Mouse (Mus musculus) cortical plate, adult 2 months (tissue): ENCODE measurements around the gene Sh2b2.

Source experiments
- CTCF ChIP-seq: fragments of 200-500 bp; IDR thresholded peaks from 2 replicates; pipeline ENCODE4 v1.5.1; 2011; ENCODE audit warnings: mild to moderate bottlenecking, control low read depth, low read length; ENCODE audit not compliant: insufficient read depth; ENCODE audit errors: extremely low read depth
- POLR2A ChIP-seq: fragments of 200-500 bp; IDR thresholded peaks from 2 replicates; pipeline ENCODE4 v1.6.1; 2011; ENCODE audit warnings: mild to moderate bottlenecking, low read length, control low read depth; ENCODE audit not compliant: insufficient read depth; ENCODE audit errors: extremely low read depth

DNA sequence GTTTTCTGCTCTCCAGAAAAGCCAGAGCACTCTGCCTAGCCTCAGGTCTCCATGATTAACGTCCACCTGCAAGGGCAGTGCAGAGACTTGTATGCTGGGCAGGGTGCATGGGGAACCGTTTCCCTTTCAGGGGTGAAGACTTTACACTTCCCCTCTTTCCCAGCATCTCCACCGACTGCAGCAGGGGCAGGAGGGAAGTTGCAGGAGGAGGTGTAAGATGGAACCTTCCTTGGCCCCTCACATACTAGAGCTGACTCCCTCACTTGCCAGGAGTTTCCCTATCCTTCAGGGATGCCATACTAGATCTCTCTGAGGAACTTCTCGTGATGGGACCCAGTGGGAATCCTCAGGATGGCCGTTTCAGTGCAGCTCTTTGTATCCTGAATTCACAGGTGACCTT is 35.8 kb downstream of the Sh2b2 start:
- TF ChIP-seq CTCF (no peak), POLR2A (no peak)
